Mouse (Mus musculus): ENCODE data around the gene Pdpr. TPM values are rescaled to one million over a fixed set of nuclear protein-coding genes. Genes with fewer than 3 reads are reported as not detected.

Pdpr gene
- polyA plus RNA-seq, 1 experiment from 2014 or later = 14.4 TPM

Other genes with a start within 250 kb of the Pdpr start
- 64.5 and 73.6 TPM in 2 replicates for gene Cog4, start 248.0 kb upstream of the Pdpr start, polyA plus RNA-seq (2016; fragmentation: Nextera tagmentation; extraction: Ambion mirVana)
- gene Sf3b3, start 247.8 kb upstream of the Pdpr start, polyA plus RNA-seq (2016; fragmentation: Nextera tagmentation; extraction: Ambion mirVana) = 187 and 189 TPM in 2 replicates
- gene Fuk, start 192.1 kb upstream of the Pdpr start, polyA plus RNA-seq (2016; fragmentation: Nextera tagmentation; extraction: Ambion mirVana) = 13.2 and 14.4 TPM in 2 replicates
- gene St3gal2, start 174.7 kb upstream of the Pdpr start, polyA plus RNA-seq (2016; fragmentation: Nextera tagmentation; extraction: Ambion mirVana) = 26.2 and 27.2 TPM in 2 replicates
- gene Ddx19a, start 96.8 kb upstream of the Pdpr start, polyA plus RNA-seq (2016; fragmentation: Nextera tagmentation; extraction: Ambion mirVana) = 18.8 and 20.7 TPM in 2 replicates
- 10.5 and 12.0 TPM in 2 replicates for gene Ddx19b, start 62.9 kb upstream of the Pdpr start, polyA plus RNA-seq (2016; fragmentation: Nextera tagmentation; extraction: Ambion mirVana)
- 84.6 and 86.4 TPM in 2 replicates for gene Aars, start 61.5 kb upstream of the Pdpr start, polyA plus RNA-seq (2016; fragmentation: Nextera tagmentation; extraction: Ambion mirVana)
- 1.5 TPM in 1 of 2 replicates, not detected in the other for gene Exosc6, start 38.3 kb upstream of the Pdpr start, polyA plus RNA-seq (2016; fragmentation: Nextera tagmentation; extraction: Ambion mirVana)
- 0.43 and 0.63 TPM in 2 replicates for gene Clec18a, start 2.2 kb upstream of the Pdpr start, polyA plus RNA-seq (2016; fragmentation: Nextera tagmentation; extraction: Ambion mirVana)
- gene Glg1, start 164.6 kb downstream of the Pdpr start, polyA plus RNA-seq (2016; fragmentation: Nextera tagmentation; extraction: Ambion mirVana) = 83.6 and 89.6 TPM in 2 replicates
- 76.5 and 78.3 TPM in 2 replicates for gene Rfwd3, start 205.6 kb downstream of the Pdpr start, polyA plus RNA-seq (2016; fragmentation: Nextera tagmentation; extraction: Ambion mirVana)
- gene Mlkl, start 243.5 kb downstream of the Pdpr start, polyA plus RNA-seq (2016; fragmentation: Nextera tagmentation; extraction: Ambion mirVana) = 0.45 TPM in 1 of 2 replicates, not detected in the other